Mouse (Mus musculus) liver, postnatal 0 days (tissue): ENCODE results near the gene Gm17606.

Experiments
- CTCF ChIP-seq: sonication (generic); IDR thresholded peaks from 2 replicates; pipeline ENCODE4 v1.5.1; 2016; ENCODE audit warnings: antibody characterized with exemption, low read depth
- EP300 ChIP-seq: IDR thresholded peaks from 2 replicates; pipeline ENCODE4 v1.6.1; 2016; ENCODE audit warnings: antibody characterized with exemption, low read depth, mild to moderate bottlenecking

- TF ChIP-seq CTCF (no peak), EP300 (no peak)
These were observed 10.0 kb upstream of the Gm17606 start for GRCm38 (mm10) chr14:54630583-54631239.
